Mouse (Mus musculus): ENCODE results near the gene Snx8. TPM values are rescaled to one million over a fixed set of nuclear protein-coding genes. Genes with fewer than 3 reads are reported as not detected.

The Snx8 gene
- polyA plus RNA-seq, 1 experiment: 26.1 TPM

- H3K4me1 ChIP-seq (ENCODE audit: control insufficient read depth, insufficient read depth, low read length): no peaks in the 10 kb centered on the region
- H3K4me3 ChIP-seq (ENCODE audit: low read depth, low read length): peak overlapping the region; percentile 83
- peak overlapping the region; percentile 70 for H3K9ac ChIP-seq (ENCODE audit: low read depth, poor library complexity, severe bottlenecking)
- H3K36me3 ChIP-seq (ENCODE audit: control insufficient read depth, insufficient read depth, low read length, poor library complexity, severe bottlenecking): peaks cover 4% of the 10 kb centered on the region
- TF ChIP-seq EP300 (IDR thresholded peaks at IDR 0.05; ENCODE audit: insufficient read depth, low read depth, low read length) (no peak), CTCF (IDR thresholded peaks at IDR 0.05; ENCODE audit: low read depth, low read length) (no peak), POLR2A (IDR thresholded peaks at IDR 0.05; ENCODE audit: insufficient read depth, low read length) (no peak)
- H3K9me3 ChIP-seq (replicated peaks; ENCODE audit: control insufficient read depth, insufficient read depth, low read length, poor library complexity, severe bottlenecking): no peaks in the 10 kb centered on the region
- no peaks in the 10 kb centered on the region for H3K27me3 ChIP-seq (ENCODE audit: control insufficient read depth, insufficient read depth, low read length, poor library complexity, severe bottlenecking)
- peak overlapping the region; percentile 39 for H3K27ac ChIP-seq (ENCODE audit: insufficient read depth, low read length)
Observed at GRCm38 (mm10) chr5:140418106-140418488, 29.0 kb upstream of the Snx8 start.

- H3K27me3 ChIP-seq (ENCODE audit: control insufficient read depth, insufficient read depth, low read length, poor library complexity, severe bottlenecking): no peaks in the 10 kb centered on the region
- no peak overlapping the region for H3K27ac ChIP-seq (ENCODE audit: insufficient read depth, low read length)
- H3K4me3 ChIP-seq (ENCODE audit: low read depth, low read length): no peak overlapping the region
- no peaks in the 10 kb centered on the region for H3K4me1 ChIP-seq (ENCODE audit: control insufficient read depth, insufficient read depth, low read length)
- H3K9me3 ChIP-seq (replicated peaks; ENCODE audit: control insufficient read depth, insufficient read depth, low read length, poor library complexity, severe bottlenecking): no peaks in the 10 kb centered on the region
- H3K9ac ChIP-seq (ENCODE audit: low read depth, poor library complexity, severe bottlenecking): no peak overlapping the region
- TF ChIP-seq EP300 (IDR thresholded peaks at IDR 0.05; ENCODE audit: insufficient read depth, low read depth, low read length): no peak
- TF ChIP-seq CTCF (IDR thresholded peaks at IDR 0.05; ENCODE audit: low read depth, low read length): no peak
- TF ChIP-seq POLR2A (IDR thresholded peaks at IDR 0.05; ENCODE audit: insufficient read depth, low read length): no peak
- H3K36me3 ChIP-seq (ENCODE audit: control insufficient read depth, insufficient read depth, low read length, poor library complexity, severe bottlenecking): no peaks in the 10 kb centered on the region
Observed at GRCm38 (mm10) chr5:140414647-140415046, 25.6 kb upstream of the Snx8 start.

- TF ChIP-seq POLR2A (IDR thresholded peaks at IDR 0.05; ENCODE audit: insufficient read depth, low read length) (no peak), CTCF (IDR thresholded peaks at IDR 0.05; ENCODE audit: low read depth, low read length) (peak; percentile 69)
- Histone ChIP-seq H3K9me3 (replicated peaks; ENCODE audit: control insufficient read depth, insufficient read depth, low read length, poor library complexity, severe bottlenecking) (no peaks in the 10 kb centered on the region), H3K27me3 (ENCODE audit: control insufficient read depth, insufficient read depth, low read length, poor library complexity, severe bottlenecking) (no peaks in the 10 kb centered on the region), H3K4me1 (ENCODE audit: control insufficient read depth, insufficient read depth, low read length) (no peaks in the 10 kb centered on the region), H3K36me3 (ENCODE audit: control insufficient read depth, insufficient read depth, low read length, poor library complexity, severe bottlenecking) (no peaks in the 10 kb centered on the region), H3K4me3 (ENCODE audit: low read depth, low read length) (no peak overlapping the region), H3K27ac (ENCODE audit: insufficient read depth, low read length) (no peak overlapping the region), H3K9ac (ENCODE audit: low read depth, poor library complexity, severe bottlenecking) (no peak overlapping the region)
Observed at GRCm38 (mm10) chr5:140411339-140411738, 22.3 kb upstream of the Snx8 start.

GRCm38 (mm10) chr5:140408801-140409200 lies 19.7 kb upstream of the Snx8 start:
- Histone ChIP-seq H3K27ac (ENCODE audit: insufficient read depth, low read length) (no peak overlapping the region), H3K9ac (ENCODE audit: low read depth, poor library complexity, severe bottlenecking) (no peak overlapping the region), H3K27me3 (ENCODE audit: control insufficient read depth, insufficient read depth, low read length, poor library complexity, severe bottlenecking) (no peaks in the 10 kb centered on the region), H3K4me1 (ENCODE audit: control insufficient read depth, insufficient read depth, low read length) (no peaks in the 10 kb centered on the region), H3K36me3 (ENCODE audit: control insufficient read depth, insufficient read depth, low read length, poor library complexity, severe bottlenecking) (no peaks in the 10 kb centered on the region), H3K4me3 (ENCODE audit: low read depth, low read length) (no peak overlapping the region), H3K9me3 (replicated peaks; ENCODE audit: control insufficient read depth, insufficient read depth, low read length, poor library complexity, severe bottlenecking) (no peaks in the 10 kb centered on the region)
- TF ChIP-seq EP300 (IDR thresholded peaks at IDR 0.05; ENCODE audit: insufficient read depth, low read depth, low read length): no peak
- TF ChIP-seq CTCF (IDR thresholded peaks at IDR 0.05; ENCODE audit: low read depth, low read length): no peak
- TF ChIP-seq POLR2A (IDR thresholded peaks at IDR 0.05; ENCODE audit: insufficient read depth, low read length): no peak

DNA sequence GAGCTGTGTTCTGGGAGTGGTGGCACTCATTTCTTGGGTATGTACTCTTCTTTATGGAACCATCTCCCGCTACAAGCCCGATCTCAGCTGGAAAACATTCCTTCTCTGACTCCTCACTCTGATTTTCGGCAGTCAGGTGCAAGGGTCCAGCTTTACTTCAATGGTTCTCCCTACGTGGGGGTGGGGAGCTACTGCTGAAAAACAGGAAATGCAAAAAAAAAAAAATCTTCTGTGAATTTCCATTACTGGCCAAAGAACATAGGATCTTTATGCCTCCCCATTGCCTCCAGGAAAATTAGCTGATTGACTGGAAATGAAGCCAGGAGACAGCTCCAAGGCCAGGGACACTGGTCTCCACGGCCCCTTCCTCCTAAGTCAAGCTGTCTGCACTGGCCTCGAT lies 17.6 kb upstream of the Snx8 start:
- H3K27me3 ChIP-seq (ENCODE audit: control insufficient read depth, insufficient read depth, low read length, poor library complexity, severe bottlenecking): no peaks in the 10 kb centered on the region
- H3K9ac ChIP-seq (ENCODE audit: low read depth, poor library complexity, severe bottlenecking): no peak overlapping the region
- no peaks in the 10 kb centered on the region for H3K36me3 ChIP-seq (ENCODE audit: control insufficient read depth, insufficient read depth, low read length, poor library complexity, severe bottlenecking)
- TF ChIP-seq CTCF (IDR thresholded peaks at IDR 0.05; ENCODE audit: low read depth, low read length) (no peak), POLR2A (IDR thresholded peaks at IDR 0.05; ENCODE audit: insufficient read depth, low read length) (no peak), EP300 (IDR thresholded peaks at IDR 0.05; ENCODE audit: insufficient read depth, low read depth, low read length) (no peak)
- H3K4me3 ChIP-seq (ENCODE audit: low read depth, low read length): no peak overlapping the region
- H3K27ac ChIP-seq (ENCODE audit: insufficient read depth, low read length): no peak overlapping the region
- no peaks in the 10 kb centered on the region for H3K4me1 ChIP-seq (ENCODE audit: control insufficient read depth, insufficient read depth, low read length)
- H3K9me3 ChIP-seq (replicated peaks; ENCODE audit: control insufficient read depth, insufficient read depth, low read length, poor library complexity, severe bottlenecking): no peaks in the 10 kb centered on the region

DNA sequence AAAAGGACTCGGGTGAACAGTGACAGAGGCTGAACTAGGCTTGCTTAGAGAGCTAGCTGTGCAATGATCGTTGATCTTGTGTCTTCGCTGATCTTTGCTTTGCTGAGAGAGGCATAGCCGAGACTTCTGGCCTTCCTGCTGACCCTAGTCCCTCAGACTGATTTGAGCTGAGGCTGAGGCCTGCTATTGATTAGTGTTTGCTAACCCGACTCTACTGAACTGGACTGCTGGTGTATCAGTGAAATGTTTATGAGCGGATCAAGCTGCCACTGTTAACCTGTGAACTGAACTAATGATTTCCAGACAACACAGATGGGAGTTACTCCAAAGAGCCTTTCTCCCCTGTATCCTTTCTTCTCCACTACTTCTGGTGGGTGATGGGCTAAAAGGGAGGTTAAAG lies 16.1 kb upstream of the Snx8 start:
- H3K4me3 ChIP-seq (ENCODE audit: low read depth, low read length): no peak overlapping the region
- H3K27ac ChIP-seq (ENCODE audit: insufficient read depth, low read length): no peak overlapping the region
- TF ChIP-seq EP300 (IDR thresholded peaks at IDR 0.05; ENCODE audit: insufficient read depth, low read depth, low read length): no peak
- no peak for TF ChIP-seq POLR2A (IDR thresholded peaks at IDR 0.05; ENCODE audit: insufficient read depth, low read length)
- no peak for TF ChIP-seq CTCF (IDR thresholded peaks at IDR 0.05; ENCODE audit: low read depth, low read length)
- no peaks in the 10 kb centered on the region for H3K4me1 ChIP-seq (ENCODE audit: control insufficient read depth, insufficient read depth, low read length)
- no peaks in the 10 kb centered on the region for H3K36me3 ChIP-seq (ENCODE audit: control insufficient read depth, insufficient read depth, low read length, poor library complexity, severe bottlenecking)
- no peak overlapping the region for H3K9ac ChIP-seq (ENCODE audit: low read depth, poor library complexity, severe bottlenecking)
- no peaks in the 10 kb centered on the region for H3K27me3 ChIP-seq (ENCODE audit: control insufficient read depth, insufficient read depth, low read length, poor library complexity, severe bottlenecking)
- H3K9me3 ChIP-seq (replicated peaks; ENCODE audit: control insufficient read depth, insufficient read depth, low read length, poor library complexity, severe bottlenecking): no peaks in the 10 kb centered on the region

Measured in ES-Bruce4 (cell line).